Mouse (Mus musculus) limb, embryonic 10.5 days (tissue): Measurements from ENCODE around the gene Neurl1a. TPM values are rescaled to one million over a fixed set of nuclear protein-coding genes. Genes with fewer than 3 reads are reported as not detected.

ENCODE experiments used
- DNase-seq: peaks from one replicate; pipeline ENCODE4 v3.0.0-alpha.2; 2017; ENCODE audit warnings: low spot score
- H3K27ac ChIP-seq: fragments of 300-500 bp; sonication (generic); 2 replicates; pipeline ENCODE4 v1.5.1; 2016; ENCODE audit warnings: mild to moderate bottlenecking
- H3K27me3 ChIP-seq: fragments of 300-500 bp; sonication (generic); 2 replicates; pipeline ENCODE4 v1.6.1; 2016; ENCODE audit warnings: low read depth, mild to moderate bottlenecking; ENCODE audit not compliant: poor library complexity, severe bottlenecking
- H3K36me3 ChIP-seq: fragments of 300-500 bp; sonication (generic); 2 replicates; pipeline ENCODE4 v1.6.1; 2016; ENCODE audit warnings: mild to moderate bottlenecking, moderate library complexity
- H3K4me1 ChIP-seq: fragments of 300-500 bp; sonication (generic); 2 replicates; pipeline ENCODE4 v1.6.1; 2016
- H3K4me3 ChIP-seq: fragments of 300-500 bp; sonication (generic); 2 replicates; pipeline ENCODE4 v1.5.1; 2016; ENCODE audit warnings: mild to moderate bottlenecking, moderate library complexity
- H3K9me3 ChIP-seq: fragments of 300-500 bp; sonication (generic); replicated peaks from 2 replicates; pipeline ENCODE4 v1.6.1; 2016; ENCODE audit warnings: mild to moderate bottlenecking
- WGBS: fragments of 180-500 bp; shearing (Covaris S2); methylation state at CpG from one replicate; pipeline ENCODE4 v1.1.7; 2016; 5-methylcytosine and 5-hydroxymethylcytosine counted together
- polyA plus RNA-seq: library from polyadenylated mRNA; unstranded; fragments of >200 nt; fragmentation: Nextera tagmentation; extraction: Ambion mirVana; gene quantifications from 2 replicates; pipeline ENCODE4 v1.2.1, GENCODE M21; 2016

Neurl1a gene
- polyA plus RNA-seq, 1 experiment from 2014 or later = 7.7 TPM

DNA sequence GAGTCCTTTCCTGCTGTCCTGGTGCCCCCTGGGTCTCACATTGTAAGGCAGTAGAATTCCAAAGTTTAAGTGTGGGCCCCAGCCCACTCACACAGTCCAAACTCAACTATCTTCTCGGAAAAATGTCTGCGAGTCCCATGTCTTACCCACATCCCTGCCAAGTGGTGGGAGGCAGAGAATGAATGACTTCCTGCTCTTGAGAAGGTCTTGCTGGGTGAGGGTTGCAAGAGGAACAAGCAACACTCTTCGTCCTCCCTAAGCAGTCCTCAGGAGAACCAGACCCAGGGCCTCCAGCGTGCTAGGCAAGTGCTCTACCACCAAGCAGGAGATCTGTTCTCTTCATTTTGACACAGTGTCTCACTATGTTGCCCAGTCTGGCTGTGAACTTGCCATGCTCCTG lies 63.6 kb downstream of the Neurl1a start:
- no peak overlapping the region for H3K4me3 ChIP-seq
- H3K9me3 ChIP-seq = no peaks in the 10 kb centered on the region
- DNase-seq = no peak
- H3K27ac ChIP-seq = no peak overlapping the region
- peaks cover 32% of the 10 kb centered on the region for H3K4me1 ChIP-seq
- H3K36me3 ChIP-seq = no peaks in the 10 kb centered on the region
- WGBS = 94% methylated on average over 4 of the region's 4 CpGs
- H3K27me3 ChIP-seq = peaks cover 9% of the 10 kb centered on the region

DNA sequence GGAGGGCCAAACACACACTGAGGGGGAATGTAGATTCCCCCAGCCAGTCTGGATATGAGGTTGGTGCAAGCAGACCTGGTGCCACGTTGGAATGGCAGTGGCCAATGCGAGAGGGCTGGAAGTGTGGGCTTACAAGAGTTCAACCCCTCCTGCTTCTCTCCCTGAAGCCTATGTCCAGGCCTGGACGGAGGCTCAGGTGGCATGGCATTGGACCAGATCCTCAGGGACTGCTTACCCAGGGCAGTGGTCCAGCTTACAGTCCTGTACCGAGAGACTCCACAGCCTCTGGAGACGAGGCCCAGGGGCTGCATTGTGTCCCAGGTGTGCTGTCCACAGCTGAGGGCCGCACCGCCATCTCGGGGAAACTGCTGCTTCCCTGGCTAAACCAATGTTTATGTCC lies 66.9 kb downstream of the Neurl1a start:
- no peaks in the 10 kb centered on the region for H3K36me3 ChIP-seq
- H3K27ac ChIP-seq = no peak overlapping the region
- peaks cover 37% of the 10 kb centered on the region for H3K4me1 ChIP-seq
- no peak overlapping the region for H3K4me3 ChIP-seq
- 86% methylated on average over 8 of the region's 8 CpGs for WGBS
- peaks cover 14% of the 10 kb centered on the region; the same call in 1 of the 2 replicates for H3K27me3 ChIP-seq
- no peaks in the 10 kb centered on the region for H3K9me3 ChIP-seq
- DNase-seq = no peak

DNA sequence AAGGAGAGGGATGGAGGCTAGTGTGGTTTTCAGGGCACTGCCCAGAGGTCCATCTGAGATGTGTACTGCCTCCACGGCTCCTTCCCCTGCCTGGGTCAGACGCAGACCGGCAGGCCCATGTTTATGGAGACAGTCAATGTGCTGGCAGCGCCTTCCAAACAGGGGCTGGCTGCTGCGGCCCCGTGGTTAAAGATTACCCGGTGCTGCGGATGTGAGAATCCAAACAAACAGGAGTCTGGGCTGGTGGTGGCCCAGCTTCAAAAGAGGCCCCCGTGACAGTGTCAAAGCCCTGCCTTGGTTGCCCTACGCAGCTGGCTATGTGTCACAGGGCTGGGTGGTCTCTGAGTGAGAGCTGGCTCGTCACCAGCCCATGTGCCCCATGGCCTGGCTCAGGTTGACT lies 69.2 kb downstream of the Neurl1a start:
- Histone ChIP-seq H3K27me3 (peaks cover 37% of the 10 kb centered on the region), H3K9me3 (no peaks in the 10 kb centered on the region), H3K4me3 (no peak overlapping the region), H3K36me3 (no peaks in the 10 kb centered on the region), H3K27ac (no peak overlapping the region), H3K4me1 (peaks cover 21% of the 10 kb centered on the region)
- whole genome bisulfite sequencing = 42% methylated on average over 11 of the region's 11 CpGs
- DNase-seq = no peak

DNA sequence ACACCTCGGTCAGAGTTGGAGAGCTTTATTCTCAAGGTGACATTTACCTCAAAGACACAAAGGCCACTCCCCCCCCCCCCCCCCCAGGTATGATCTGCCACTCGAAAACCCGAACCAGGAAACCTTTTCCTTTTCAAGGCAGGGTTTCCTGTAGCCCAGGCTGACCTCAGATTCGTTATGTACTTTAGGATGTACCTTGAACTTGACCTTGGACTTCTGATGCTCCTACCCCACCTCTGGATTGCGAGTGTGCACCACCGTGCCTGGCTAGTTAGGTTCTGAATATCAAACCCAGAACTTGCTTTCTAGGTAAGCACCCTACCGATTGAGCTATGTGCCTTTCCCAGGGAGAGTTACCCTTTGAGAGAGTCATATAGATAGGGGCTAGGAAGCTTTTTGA lies 69.7 kb downstream of the Neurl1a start:
- DNase-seq = no peak
- 86% methylated on average over 7 of the region's 7 CpGs for WGBS
- Histone ChIP-seq H3K4me1 (peaks cover 21% of the 10 kb centered on the region), H3K36me3 (no peaks in the 10 kb centered on the region), H3K27me3 (peaks cover 42% of the 10 kb centered on the region), H3K27ac (no peak overlapping the region), H3K9me3 (no peaks in the 10 kb centered on the region), H3K4me3 (no peak overlapping the region)

DNA sequence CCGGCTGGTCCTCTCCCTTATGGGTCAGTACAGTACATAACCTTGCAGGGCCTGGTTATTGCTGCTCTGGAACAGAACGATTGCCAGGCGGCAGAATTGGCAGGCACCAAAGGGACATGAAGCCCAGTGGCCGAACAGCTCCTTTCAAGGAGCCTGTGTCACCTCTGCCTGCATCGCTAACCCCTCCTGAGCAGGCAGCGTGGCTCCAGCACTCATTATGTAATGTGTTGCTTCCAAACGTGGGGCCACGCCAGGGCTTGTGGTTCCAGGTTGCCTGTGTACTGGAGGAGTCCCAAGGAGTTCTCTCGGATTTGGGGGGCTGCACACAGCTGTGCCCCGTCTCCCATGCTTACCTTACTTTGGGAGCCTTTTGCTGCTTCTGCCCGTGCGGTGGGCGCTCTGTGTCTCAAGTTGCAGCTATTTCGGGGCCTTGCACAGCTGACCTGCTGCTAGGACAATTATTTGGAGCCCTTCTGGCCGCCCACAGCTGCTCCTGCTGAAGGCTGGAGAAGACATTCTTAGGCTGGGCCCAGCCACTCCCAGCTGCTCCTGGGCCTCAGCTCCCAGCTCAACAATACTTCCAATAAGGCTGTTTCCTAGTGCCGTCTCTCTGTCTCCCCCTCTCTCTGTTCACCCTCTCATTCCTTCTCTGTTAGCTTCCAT lies 70.4 kb downstream of the Neurl1a start:
- DNase-seq = no peak
- no peak overlapping the region for H3K27ac ChIP-seq
- no peak overlapping the region for H3K4me3 ChIP-seq
- no peaks in the 10 kb centered on the region for H3K9me3 ChIP-seq
- H3K36me3 ChIP-seq = no peaks in the 10 kb centered on the region
- 77% methylated on average over 16 of the region's 16 CpGs for WGBS
- H3K4me1 ChIP-seq = peaks cover 24% of the 10 kb centered on the region
- peaks cover 49% of the 10 kb centered on the region for H3K27me3 ChIP-seq

DNA sequence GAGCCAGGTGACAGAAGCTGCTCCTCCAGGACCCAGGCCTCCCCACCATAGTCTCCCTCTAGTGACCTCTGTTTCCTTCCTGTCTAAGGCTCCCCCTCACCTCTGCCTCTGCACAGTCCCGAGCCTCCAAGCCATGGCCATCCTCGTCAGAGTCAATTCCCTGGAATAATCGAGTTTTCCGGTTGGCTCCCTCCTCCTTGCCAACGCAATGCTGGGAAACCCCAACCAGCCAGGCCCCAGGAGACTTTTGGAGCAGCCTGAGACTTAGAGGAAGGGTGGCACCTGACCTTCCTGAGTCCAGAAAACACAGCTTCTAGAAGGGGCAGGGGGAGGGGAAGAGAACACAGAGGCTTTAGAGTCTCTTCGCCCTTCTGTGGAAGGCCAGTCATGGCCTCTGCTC lies 72.3 kb downstream of the Neurl1a start:
- no peak overlapping the region for H3K27ac ChIP-seq
- no peak for DNase-seq
- H3K36me3 ChIP-seq = no peaks in the 10 kb centered on the region
- WGBS = 75% methylated on average over 6 of the region's 6 CpGs
- H3K4me3 ChIP-seq = no peak overlapping the region
- H3K9me3 ChIP-seq = no peaks in the 10 kb centered on the region
- H3K27me3 ChIP-seq = peaks cover 67% of the 10 kb centered on the region
- peaks cover 24% of the 10 kb centered on the region for H3K4me1 ChIP-seq

DNA sequence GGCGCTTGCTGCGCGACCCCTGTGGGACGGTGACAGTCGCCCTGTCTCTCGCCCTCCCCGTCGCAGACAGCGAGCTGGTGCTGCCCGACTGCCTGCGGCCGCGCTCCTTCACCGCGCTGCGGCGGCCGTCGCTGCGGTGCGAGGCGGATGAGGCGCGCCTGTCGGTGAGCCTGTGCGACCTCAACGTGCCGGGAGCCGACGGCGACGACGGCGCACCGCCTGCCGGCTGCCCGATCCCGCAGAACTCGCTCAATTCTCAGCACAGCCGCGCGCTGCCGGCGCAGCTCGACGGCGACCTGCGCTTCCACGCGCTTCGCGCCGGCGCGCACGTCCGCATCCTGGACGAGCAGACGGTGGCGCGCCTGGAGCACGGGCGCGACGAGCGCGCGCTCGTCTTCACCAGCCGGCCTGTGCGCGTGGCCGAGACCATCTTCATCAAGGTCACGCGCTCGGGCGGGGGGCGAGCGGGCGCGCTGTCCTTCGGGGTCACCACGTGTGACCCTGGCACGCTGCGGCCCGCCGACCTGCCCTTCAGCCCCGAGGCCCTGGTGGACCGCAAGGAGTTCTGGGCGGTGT lies 74.5 kb downstream of the Neurl1a start:
- Histone ChIP-seq H3K27ac (peak overlapping the region; percentile 53), H3K4me1 (peaks cover 19% of the 10 kb centered on the region), H3K9me3 (no peaks in the 10 kb centered on the region), H3K4me3 (peak overlapping the region; percentile 51), H3K27me3 (peaks cover 72% of the 10 kb centered on the region), H3K36me3 (no peaks in the 10 kb centered on the region)
- WGBS = 3% methylated on average over 90 of the region's 90 CpGs
- DNase-seq = peak; percentile 55

DNA sequence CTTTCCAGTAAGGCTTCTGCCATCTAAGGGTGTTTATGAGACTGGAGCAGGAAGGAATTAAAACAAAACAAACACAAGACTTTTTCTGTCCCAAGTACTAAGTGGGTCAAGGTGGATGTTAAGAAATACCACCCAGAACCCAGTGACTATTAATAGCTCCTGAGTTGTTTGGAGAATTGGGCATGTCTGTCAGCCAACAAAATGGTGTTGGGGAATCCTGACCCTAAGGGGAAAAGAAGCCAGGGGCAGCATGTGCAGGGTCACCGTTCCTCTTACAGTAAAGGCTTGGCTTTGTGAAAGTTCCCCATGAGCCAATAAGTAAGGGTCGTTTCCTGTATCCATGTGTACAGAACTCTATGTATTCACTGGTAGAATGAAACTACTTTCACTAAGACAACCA lies 76.4 kb downstream of the Neurl1a start:
- Histone ChIP-seq H3K4me3 (no peak overlapping the region), H3K36me3 (no peaks in the 10 kb centered on the region), H3K27ac (no peak overlapping the region), H3K27me3 (peaks cover 66% of the 10 kb centered on the region), H3K4me1 (peaks cover 20% of the 10 kb centered on the region), H3K9me3 (no peaks in the 10 kb centered on the region)
- DNase-seq = no peak
- 81% methylated on average over 2 of the region's 2 CpGs for WGBS

DNA sequence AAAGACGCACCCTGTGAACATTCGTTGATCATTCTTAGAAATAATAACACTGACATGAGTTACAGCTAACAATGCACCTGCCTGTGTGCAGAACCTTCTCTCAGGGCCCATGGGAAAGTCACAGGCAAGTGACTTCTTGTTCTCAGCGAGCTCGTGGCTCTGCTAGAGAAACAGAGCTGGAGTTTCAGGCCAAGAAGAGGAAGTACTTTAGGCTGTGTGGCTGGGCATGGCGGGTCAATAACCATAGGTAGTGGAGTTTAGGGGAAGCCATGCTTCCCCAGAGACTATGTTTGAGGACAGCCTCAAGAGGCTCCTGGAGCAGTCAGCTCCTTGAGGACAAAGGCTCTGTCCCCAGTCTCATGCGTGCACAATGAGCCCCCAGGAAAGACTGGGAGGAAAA lies 77.3 kb downstream of the Neurl1a start:
- H3K4me3 ChIP-seq = no peak overlapping the region
- H3K4me1 ChIP-seq = peaks cover 25% of the 10 kb centered on the region
- peaks cover 58% of the 10 kb centered on the region for H3K27me3 ChIP-seq
- 83% methylated on average over 6 of the region's 6 CpGs for WGBS
- H3K36me3 ChIP-seq = no peaks in the 10 kb centered on the region
- no peaks in the 10 kb centered on the region for H3K9me3 ChIP-seq
- no peak for DNase-seq
- H3K27ac ChIP-seq = no peak overlapping the region

DNA sequence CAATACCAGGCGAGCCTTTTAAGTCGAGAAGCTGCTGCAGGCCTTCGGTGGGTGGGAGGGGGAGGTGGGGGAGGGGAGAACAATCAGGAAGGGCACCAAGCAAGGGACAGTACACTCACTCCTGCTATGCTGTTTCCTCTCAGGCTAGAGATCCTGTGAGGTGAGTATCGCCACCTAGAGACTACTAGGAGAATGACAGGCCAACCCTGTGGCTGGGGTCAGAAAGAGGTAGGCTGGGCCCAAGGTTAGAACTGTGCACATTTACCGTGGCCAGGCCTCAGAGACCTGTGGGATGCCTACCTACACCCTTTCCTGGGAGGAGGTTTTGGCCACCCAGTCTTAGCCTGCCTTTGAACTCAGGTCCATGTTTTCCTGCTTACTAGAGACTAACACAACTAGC lies 81.0 kb downstream of the Neurl1a start:
- Histone ChIP-seq H3K4me1 (peaks cover 18% of the 10 kb centered on the region), H3K36me3 (0 out of 2 replicates have a peak, but pooled peaks cover 5% of the 10 kb centered on the region), H3K4me3 (no peak overlapping the region), H3K9me3 (no peaks in the 10 kb centered on the region), H3K27me3 (peaks cover 21% of the 10 kb centered on the region), H3K27ac (0 out of 2 replicates have a peak overlapping the region, but pooled peaks have one; percentile 2)
- 3% methylated on average over 5 of the region's 5 CpGs for WGBS
- peak; percentile 63 for DNase-seq

DNA sequence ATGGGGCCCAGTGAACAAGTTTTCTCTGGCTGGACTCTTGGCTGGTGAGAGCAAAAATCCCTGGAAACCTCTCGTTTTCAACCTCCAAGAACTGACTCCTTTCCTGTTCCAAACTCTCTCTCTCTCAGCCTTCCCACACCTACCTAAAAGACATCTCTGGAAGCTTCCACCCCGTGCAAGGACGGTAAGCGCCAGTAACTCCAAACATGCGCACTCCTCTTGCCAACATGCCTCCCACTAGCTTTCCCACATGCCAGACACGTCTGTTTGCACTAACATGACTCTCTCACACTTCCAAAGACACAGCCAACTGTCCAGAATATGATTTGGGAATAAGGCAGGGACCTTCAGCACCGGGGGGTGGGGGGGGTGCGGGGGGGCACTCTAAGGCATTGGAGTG lies 82.6 kb downstream of the Neurl1a start:
- no peak overlapping the region for H3K4me3 ChIP-seq
- no peaks in the 10 kb centered on the region for H3K9me3 ChIP-seq
- 83% methylated on average over 8 of the region's 8 CpGs for WGBS
- DNase-seq = no peak
- peaks cover 6% of the 10 kb centered on the region; the same call in 1 of the 2 replicates for H3K27me3 ChIP-seq
- no peak overlapping the region for H3K27ac ChIP-seq
- H3K4me1 ChIP-seq = peaks cover 18% of the 10 kb centered on the region
- peaks cover 16% of the 10 kb centered on the region for H3K36me3 ChIP-seq

DNA sequence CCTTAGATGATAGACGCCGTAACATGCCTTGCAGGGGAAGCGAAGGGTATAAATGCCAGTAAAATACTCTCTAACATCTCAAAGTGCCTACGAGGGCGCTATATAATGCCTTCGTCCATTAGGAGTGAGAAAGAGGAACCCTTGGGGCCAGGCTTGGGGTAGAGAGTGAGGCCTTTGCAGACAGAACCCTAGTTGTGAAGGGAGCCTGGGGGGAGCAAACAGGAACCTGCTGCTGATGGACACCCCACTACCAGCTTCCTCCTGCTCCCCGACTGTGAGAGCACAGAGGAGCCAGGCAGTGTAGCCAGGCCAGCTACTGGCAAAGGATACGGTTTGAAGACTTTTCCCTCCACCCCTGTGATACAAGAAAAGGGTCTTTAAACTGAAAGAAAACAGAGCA lies 85.0 kb downstream of the Neurl1a start:
- Histone ChIP-seq H3K4me3 (no peak overlapping the region), H3K36me3 (peaks cover 40% of the 10 kb centered on the region), H3K27ac (no peak overlapping the region), H3K4me1 (peaks cover 15% of the 10 kb centered on the region), H3K27me3 (no peaks in the 10 kb centered on the region), H3K9me3 (no peaks in the 10 kb centered on the region)
- 90% methylated on average over 8 of the region's 8 CpGs for WGBS
- DNase-seq = no peak

DNA sequence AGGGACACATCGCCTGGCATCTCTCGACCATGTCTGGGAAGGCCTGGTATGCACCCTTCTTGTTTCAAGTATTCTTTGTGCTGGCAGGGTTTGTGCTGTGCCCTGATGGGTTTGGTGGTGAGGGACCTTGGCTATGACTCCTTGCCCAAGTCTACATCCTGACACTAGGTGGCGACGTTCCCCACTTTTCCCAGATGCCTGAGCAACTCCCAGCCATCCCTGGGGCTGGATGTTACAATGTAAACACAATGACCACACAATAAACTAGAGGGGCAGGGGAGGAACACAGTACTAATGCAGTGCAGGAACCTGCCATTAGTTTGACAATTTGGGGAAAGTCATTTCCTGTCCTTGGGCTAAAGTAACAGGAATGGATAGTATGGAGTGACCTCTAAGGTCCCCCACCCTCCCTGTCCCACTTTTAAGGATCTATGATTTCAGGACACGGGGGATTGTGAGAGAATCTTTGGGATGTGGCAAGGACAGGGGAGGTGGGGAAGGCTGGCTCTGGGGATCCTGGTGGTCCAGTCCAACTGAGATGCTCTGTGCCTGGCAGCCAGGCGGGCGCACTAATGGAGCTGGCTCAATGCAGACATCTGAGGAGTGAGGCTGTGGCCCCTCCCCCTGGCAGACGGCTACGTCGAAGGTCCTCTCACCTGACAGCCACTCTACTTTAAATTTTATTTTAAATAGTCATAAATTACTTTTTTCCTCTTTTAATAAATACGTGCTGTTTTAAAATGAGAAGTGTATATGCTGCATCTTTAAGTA lies 85.9 kb downstream of the Neurl1a start:
- no peaks in the 10 kb centered on the region for H3K9me3 ChIP-seq
- H3K36me3 ChIP-seq = peaks cover 49% of the 10 kb centered on the region
- whole genome bisulfite sequencing = 43% methylated on average over 11 of the region's 11 CpGs
- no peak overlapping the region for H3K4me3 ChIP-seq
- H3K4me1 ChIP-seq = peaks cover 10% of the 10 kb centered on the region
- H3K27ac ChIP-seq = no peak overlapping the region
- H3K27me3 ChIP-seq = no peaks in the 10 kb centered on the region
- peak; percentile 79 for DNase-seq
